ENCODE assay signal across 10 mouse cellular contexts in the genomic region with DNA sequence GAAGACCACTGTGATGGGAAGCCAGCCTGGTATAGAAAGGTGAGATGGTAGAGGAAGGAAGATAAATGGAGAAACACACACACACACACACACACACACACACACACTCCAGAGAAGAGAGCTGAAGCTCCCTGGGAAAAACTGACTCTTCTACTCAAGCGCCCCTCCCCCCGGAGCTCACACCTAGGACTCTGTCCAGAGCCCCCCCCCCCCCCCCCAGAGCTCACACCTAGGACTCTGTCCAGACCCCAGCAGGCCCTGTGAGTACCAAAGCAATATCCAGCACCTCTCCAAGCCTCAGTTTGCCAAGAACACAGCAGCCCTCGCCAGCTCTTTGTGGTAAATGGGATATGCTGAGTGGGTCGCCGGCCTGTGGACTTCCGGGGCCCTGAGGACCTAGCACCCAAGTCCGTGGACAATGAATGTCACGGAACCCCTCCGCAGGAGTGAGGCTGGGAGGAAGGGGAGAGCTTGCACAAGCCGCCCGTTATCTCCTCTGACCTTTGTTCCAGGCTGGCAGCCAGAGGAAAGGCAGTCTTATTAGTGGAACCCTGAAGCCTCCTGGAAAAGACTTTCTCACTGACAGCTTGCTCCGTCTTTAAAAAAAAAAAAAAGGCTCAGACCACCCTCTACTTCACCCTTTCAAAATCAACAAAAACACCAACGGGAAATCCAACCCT. TPM values are rescaled to one million over a fixed set of nuclear protein-coding genes. Genes with fewer than 3 reads are reported as not detected.
A peak's percentile ranks its signal among the peaks of the same experiment; 100 is the strongest.
DNase-seq lines count a peak whose midpoint lies in the region; ATAC-seq and TF ChIP-seq lines count a peak whose summit lies in the region.
"Had no signal": no experiment of that assay in that cellular context is flagged by ENCODE, and none has a peak within 500 bp of the region (broad histone marks: within the 10 kb centered on the region; RNA-seq: fewer than 3 reads in every experiment).

No protein-coding gene starts in this region.

- no peaks in the 10 kb centered on the region for H3K27me3 ChIP-seq in kidney, embryonic 16.5 days (ENCODE audit: insufficient read depth, low read length)
- H3K27me3 ChIP-seq in heart, embryonic 14.5 days (ENCODE audit: control insufficient read depth, insufficient read depth, low read length): no peaks in the 10 kb centered on the region
- no peaks in the 10 kb centered on the region for H3K27me3 ChIP-seq in small intestine, adult 2 months (ENCODE audit: control insufficient read depth, insufficient read depth, low read length)
- H3K27me3 ChIP-seq: limb, embryonic 13.5 days; Patski had no signal

- H3K4me3 ChIP-seq in kidney, embryonic 16.5 days (ENCODE audit: low read length): no peak overlapping the region
- no peak overlapping the region; a peak in 1 of 4 replicates for H3K4me3 ChIP-seq in heart, embryonic 14.5 days (ENCODE audit: control insufficient read depth in 1 of 2, insufficient read depth in 1 of 2, low read depth in 1 of 2, low read length in 2 of 2)
- peak overlapping the region; percentile 67 for H3K4me3 ChIP-seq in small intestine, adult 2 months (ENCODE audit: low read depth, low read length)
- H3K4me3 ChIP-seq: limb, embryonic 13.5 days had no signal

- TF ChIP-seq CTCF in small intestine, adult 2 months (IDR thresholded peaks at IDR 0.05; ENCODE audit: extremely low read depth, insufficient read length, insufficient replicate concordance, low read depth, low read length): no peak

- intact Hi-C loops in gastrocnemius, postnatal 14 days (cut with DNase I; ENCODE audit: low total_unique reads): no loop called here

- H3K36me3 ChIP-seq in kidney, embryonic 16.5 days (ENCODE audit: insufficient read depth, low read length): no peaks in the 10 kb centered on the region
- H3K36me3 ChIP-seq in heart, embryonic 14.5 days (ENCODE audit: control insufficient read depth, insufficient read depth, low read length): no peaks in the 10 kb centered on the region
- H3K36me3 ChIP-seq in small intestine, adult 2 months (ENCODE audit: control insufficient read depth, insufficient read depth, low read length): no peaks in the 10 kb centered on the region

- 58% methylated on average over 12 of the region's 13 CpGs for WGBS in kidney, embryonic 16.5 days
- 17% methylated on average over 11 of the region's 13 CpGs for WGBS in heart, embryonic 14.5 days
- 18% methylated on average over 12 of the region's 13 CpGs for WGBS in small intestine, adult 2 months

- peaks cover 76% of the 10 kb centered on the region for H3K4me1 ChIP-seq in kidney, embryonic 16.5 days (ENCODE audit: insufficient read depth, low read length)
- H3K4me1 ChIP-seq in heart, embryonic 14.5 days (ENCODE audit: control insufficient read depth in 2 of 2, insufficient read depth in 2 of 2, low read length in 2 of 2): peaks cover 63 to 76% of the 10 kb centered on the region in 2 experiments
- H3K4me1 ChIP-seq in small intestine, adult 2 months (ENCODE audit: control insufficient read depth, insufficient read depth, insufficient read length, low read length): peaks cover 49% of the 10 kb centered on the region

- DNase-seq in kidney, postnatal 25 days: peak; percentile 60 to 80
- DNase-seq in liver: peak; percentile 19
- no peak for DNase-seq in right cerebral cortex, postnatal 10 days (ENCODE audit: low spot score in 2 of 2)
- DNase-seq in gastrocnemius, postnatal 14 days: no peak
- DNase-seq: gastrocnemius, postnatal 36 days had no signal

- no peak for TF ChIP-seq POLR2A in small intestine, adult 2 months (IDR thresholded peaks at IDR 0.05; ENCODE audit: low read depth, low read length)

- no peak overlapping the region for H3K27ac ChIP-seq in kidney, embryonic 16.5 days (ENCODE audit: low read length)
- H3K27ac ChIP-seq in heart, embryonic 14.5 days (replicated peaks in 1 of 2; ENCODE audit: control insufficient read depth in 1 of 2, insufficient read depth in 1 of 2, low read depth in 2 of 2, low read length in 2 of 2): peak overlapping the region; percentile 11 to 55
- peak overlapping the region; percentile 80 for H3K27ac ChIP-seq in small intestine, adult 2 months (ENCODE audit: insufficient read depth, low read depth, low read length)
- H3K27ac ChIP-seq: limb, embryonic 13.5 days had no signal

- no peaks in the 10 kb centered on the region for H3K9me3 ChIP-seq in kidney, embryonic 16.5 days (ENCODE audit: low read length)
- no peaks in the 10 kb centered on the region for H3K9me3 ChIP-seq in heart, embryonic 14.5 days (ENCODE audit: control insufficient read depth, low read length)
- H3K9me3 ChIP-seq: limb, embryonic 13.5 days had no signal

- H3K9ac ChIP-seq in kidney, embryonic 16.5 days (replicated peaks; ENCODE audit: low read length): no peak overlapping the region
- 0 out of 2 replicates have a peak overlapping the region, but pooled peaks have one; percentile 41 for H3K9ac ChIP-seq in heart, embryonic 14.5 days (ENCODE audit: low read length)
- H3K9ac ChIP-seq: limb, embryonic 13.5 days had no signal

- H3K4me2 ChIP-seq in kidney, embryonic 16.5 days (replicated peaks; ENCODE audit: low read depth, low read length): no peak overlapping the region
- H3K4me2 ChIP-seq in heart, embryonic 14.5 days (ENCODE audit: low read length): peak overlapping the region; percentile 47

- ATAC-seq in kidney, embryonic 16.5 days (ENCODE audit: low FRiP score, low TSS enrichment): no peak
- ATAC-seq in heart, embryonic 14.5 days (ENCODE audit: insufficient number of reproducible peaks, insufficient read depth, low FRiP score, low read depth): no peak
- ATAC-seq: Patski had no signal

RNA-seq across cellular contexts. Expression of gene Ccdc85c, which starts 4.8 kb away (rescaled TPM):
- 5.3 and 6.8 TPM in 2 replicates for polyA plus RNA-seq in kidney, embryonic 16.5 days (2015; fragmentation: Nextera tagmentation; extraction: Ambion mirVana)
- 7.2 and 8.2 TPM in 2 replicates for polyA plus RNA-seq in heart, embryonic 14.5 days (2014; fragmentation: Nextera tagmentation; extraction: Ambion mirVana)
- polyA plus RNA-seq in small intestine, adult 2 months (2012; rRNA removed): 58.8 and 100 TPM in 2 replicates
- 1 to 10 TPM; 5.4 to 5.7 TPM for total RNA-seq in gastrocnemius, postnatal 14 days (2021)

RNA-seq across cellular contexts. Expression of gene Hhipl1, which starts 35.7 kb away (rescaled TPM):
- 0.80 and 0.81 TPM in 2 replicates for polyA plus RNA-seq in kidney, embryonic 16.5 days (2015; fragmentation: Nextera tagmentation; extraction: Ambion mirVana)
- polyA plus RNA-seq in heart, embryonic 14.5 days (2014; fragmentation: Nextera tagmentation; extraction: Ambion mirVana): 0.63 and 0.84 TPM in 2 replicates
- 0.76 and 1.1 TPM in 2 replicates for polyA plus RNA-seq in small intestine, adult 2 months (2012; rRNA removed)
- total RNA-seq in gastrocnemius, postnatal 14 days (2021): 1 to 10 TPM in 1 of 2 experiments, under 1 TPM in 1; 0.55 to 1.2 TPM

Comparison
In these comparisons a context has a peak if more than half of its experiments do, and no peak if none do; other contexts are left out.
1. DNase-seq: peak in kidney, postnatal 25 days (2 of 2) and liver (single experiment); none in right cerebral cortex, postnatal 10 days (0 of 2) and gastrocnemius, postnatal 14 days (single experiment).